In genomic region chr5:35057582-35057981, GRCm38 (mm10) we compare ENCODE assay signal across 8 mouse cellular contexts. TPM values are rescaled to one million over a fixed set of nuclear protein-coding genes. Genes with fewer than 3 reads are reported as not detected.
DNase-seq lines count a peak whose midpoint lies in the region; ATAC-seq and TF ChIP-seq lines count a peak whose summit lies in the region.

No protein-coding gene starts in this region.

- ATAC-seq in kidney, embryonic 15.5 days (replicated peaks; ENCODE audit: low FRiP score) = no peak
- peak; percentile 53 for ATAC-seq in embryonic facial prominence, embryonic 14.5 days (ENCODE audit: low read depth)
- ATAC-seq in hindbrain, embryonic 16.5 days = peak; percentile 14; the same call in 1 of the 2 replicates
- no peak for ATAC-seq in midbrain, postnatal 0 days (ENCODE audit: low FRiP score)
- no peak for ATAC-seq in erythroid progenitor cell, adult 5-6 weeks (replicated peaks; ENCODE audit: low FRiP score, poor library complexity, severe bottlenecking)

- peaks cover 13% of the 10 kb centered on the region for H3K4me1 ChIP-seq in kidney, embryonic 15.5 days
- no peaks in the 10 kb centered on the region for H3K4me1 ChIP-seq in embryonic facial prominence, embryonic 14.5 days (ENCODE audit: control insufficient read depth, insufficient read depth, low read length)
- peaks cover 15% of the 10 kb centered on the region for H3K4me1 ChIP-seq in hindbrain, embryonic 16.5 days (ENCODE audit: control insufficient read depth, insufficient read depth, low read depth, low read length)
- H3K4me1 ChIP-seq in midbrain, postnatal 0 days (ENCODE audit: insufficient read depth, low read length) = peaks cover 7% of the 10 kb centered on the region; the same call in 1 of the 2 replicates

- 38% methylated on average over 4 of the region's 4 CpGs for WGBS in kidney, embryonic 15.5 days
- whole genome bisulfite sequencing in embryonic facial prominence, embryonic 14.5 days = 12% methylated on average over 4 of the region's 4 CpGs
- 7% methylated on average over 4 of the region's 4 CpGs for WGBS in hindbrain, embryonic 16.5 days
- WGBS in midbrain, postnatal 0 days = 5% methylated on average over 4 of the region's 4 CpGs

- H3K27me3 ChIP-seq in kidney, embryonic 15.5 days = peaks cover 45% of the 10 kb centered on the region
- H3K27me3 ChIP-seq in embryonic facial prominence, embryonic 14.5 days (replicated peaks; ENCODE audit: control insufficient read depth, insufficient read depth, low read length) = peaks cover 22% of the 10 kb centered on the region
- 0 out of 2 replicates have a peak, but pooled peaks cover 3% of the 10 kb centered on the region for H3K27me3 ChIP-seq in hindbrain, embryonic 16.5 days (replicated peaks; ENCODE audit: control insufficient read depth, insufficient read depth, low read length)
- no peaks in the 10 kb centered on the region for H3K27me3 ChIP-seq in midbrain, postnatal 0 days (ENCODE audit: insufficient read depth, low read length)

- no peaks in the 10 kb centered on the region for H3K9me3 ChIP-seq in kidney, embryonic 15.5 days (replicated peaks)
- H3K9me3 ChIP-seq in embryonic facial prominence, embryonic 14.5 days (ENCODE audit: control insufficient read depth, low read length) = no peaks in the 10 kb centered on the region
- H3K9me3 ChIP-seq in hindbrain, embryonic 16.5 days (ENCODE audit: control insufficient read depth, low read length) = no peaks in the 10 kb centered on the region
- H3K9me3 ChIP-seq in midbrain, postnatal 0 days (ENCODE audit: low read length) = no peaks in the 10 kb centered on the region

- peak overlapping the region; percentile 61 for H3K4me3 ChIP-seq in kidney, embryonic 15.5 days (replicated peaks)
- peak overlapping the region; percentile 59 for H3K4me3 ChIP-seq in embryonic facial prominence, embryonic 14.5 days (ENCODE audit: low read depth, low read length)
- peak overlapping the region; percentile 63 for H3K4me3 ChIP-seq in hindbrain, embryonic 16.5 days (ENCODE audit: low read length)
- peak overlapping the region; percentile 55 for H3K4me3 ChIP-seq in midbrain, postnatal 0 days (ENCODE audit: low read depth, low read length)

- DNase-seq in kidney, postnatal 14 days = no peak
- DNase-seq in embryonic facial prominence, embryonic 14.5 days (ENCODE audit: low spot score) = peak; percentile 62
- DNase-seq in midbrain, postnatal 0 days (ENCODE audit: low spot score) = peak; percentile 44
- no peak for DNase-seq in gastrocnemius, postnatal 25 days
- DNase-seq in adrenal gland, postnatal 36 days = no peak

- no peak overlapping the region for H3K9ac ChIP-seq in kidney, embryonic 15.5 days
- H3K9ac ChIP-seq in embryonic facial prominence, embryonic 14.5 days (ENCODE audit: low read depth, low read length) = peak overlapping the region; percentile 66; the same call in 1 of the 2 replicates
- peak overlapping the region; percentile 81 for H3K9ac ChIP-seq in hindbrain, embryonic 16.5 days (ENCODE audit: low read depth, low read length)
- peak overlapping the region; percentile 84 for H3K9ac ChIP-seq in midbrain, postnatal 0 days (replicated peaks; ENCODE audit: low read length, poor library complexity, severe bottlenecking)

- H3K4me2 ChIP-seq in kidney, embryonic 15.5 days = peak overlapping the region; percentile 98
- H3K4me2 ChIP-seq in embryonic facial prominence, embryonic 14.5 days (ENCODE audit: low read depth, low read length) = peak overlapping the region; percentile 94
- peak overlapping the region; percentile 68 for H3K4me2 ChIP-seq in hindbrain, embryonic 16.5 days (ENCODE audit: low read length)
- H3K4me2 ChIP-seq in midbrain, postnatal 0 days (ENCODE audit: low read depth, low read length, poor library complexity, severe bottlenecking) = peak overlapping the region; percentile 88

- TF ChIP-seq CTCF in midbrain, postnatal 0 days (IDR thresholded peaks at IDR 0.05) = no peak

- H3K27ac ChIP-seq in kidney, embryonic 15.5 days = no peak overlapping the region
- H3K27ac ChIP-seq in embryonic facial prominence, embryonic 14.5 days (replicated peaks; ENCODE audit: low read depth, low read length) = no peak overlapping the region
- H3K27ac ChIP-seq in hindbrain, embryonic 16.5 days (ENCODE audit: low read depth, low read length) = 0 out of 2 replicates have a peak overlapping the region, but pooled peaks have one; percentile 12
- peak overlapping the region; percentile 55; the same call in 1 of the 2 replicates for H3K27ac ChIP-seq in midbrain, postnatal 0 days (ENCODE audit: low read depth, low read length)

- no peaks in the 10 kb centered on the region for H3K36me3 ChIP-seq in kidney, embryonic 15.5 days
- H3K36me3 ChIP-seq in embryonic facial prominence, embryonic 14.5 days (ENCODE audit: control insufficient read depth, insufficient read depth, low read length) = no peaks in the 10 kb centered on the region
- no peaks in the 10 kb centered on the region for H3K36me3 ChIP-seq in hindbrain, embryonic 16.5 days (ENCODE audit: control insufficient read depth, insufficient read depth, low read length)
- no peaks in the 10 kb centered on the region for H3K36me3 ChIP-seq in midbrain, postnatal 0 days (ENCODE audit: insufficient read depth, low read length)

RNA-seq across cellular contexts. Expression of gene Dok7, which starts 1.0 kb away (rescaled TPM):
- polyA plus RNA-seq in kidney, embryonic 15.5 days (2015; fragmentation: Nextera tagmentation; extraction: Ambion mirVana) = 1.1 TPM in 2 replicates
- polyA plus RNA-seq in embryonic facial prominence, embryonic 14.5 days (2014; fragmentation: Nextera tagmentation; extraction: Ambion mirVana) = 8.9 and 9.9 TPM in 2 replicates
- polyA plus RNA-seq in hindbrain, embryonic 16.5 days (2015; fragmentation: Nextera tagmentation; extraction: Ambion mirVana) = 12.0 and 12.5 TPM in 2 replicates
- total RNA-seq in midbrain, postnatal 0 days (2014; rRNA removed) = 22.1 and 25.1 TPM in 2 replicates
- 10.8 and 11.1 TPM in 2 replicates for polyA plus RNA-seq in midbrain, postnatal 0 days (2015; fragmentation: Nextera tagmentation; extraction: Ambion mirVana)
- total RNA-seq in erythroid progenitor cell, adult 5-6 weeks (2015; ENCODE audit: low replicate concordance) = not detected in 2 replicates
- total RNA-seq in erythroid progenitor cell, adult 5-6 weeks (2017; ENCODE audit: low replicate concordance) = not detected in 2 replicates
- 10 to 100 TPM; 19.9 to 29.3 TPM for total RNA-seq in gastrocnemius, postnatal 25 days (2021)
- total RNA-seq in adrenal gland, postnatal 36 days (2021) = 10 to 100 TPM; 10.6 to 20.9 TPM

RNA-seq across cellular contexts. Expression of gene Hgfac, which starts 16.3 kb away (rescaled TPM):
- 2.6 and 3.6 TPM in 2 replicates for polyA plus RNA-seq in kidney, embryonic 15.5 days (2015; fragmentation: Nextera tagmentation; extraction: Ambion mirVana)
- 0.17 and 0.49 TPM in 2 replicates for polyA plus RNA-seq in embryonic facial prominence, embryonic 14.5 days (2014; fragmentation: Nextera tagmentation; extraction: Ambion mirVana)
- 0.35 and 0.45 TPM in 2 replicates for polyA plus RNA-seq in hindbrain, embryonic 16.5 days (2015; fragmentation: Nextera tagmentation; extraction: Ambion mirVana)
- total RNA-seq in midbrain, postnatal 0 days (2014; rRNA removed) = 0.11 and 0.71 TPM in 2 replicates
- polyA plus RNA-seq in midbrain, postnatal 0 days (2015; fragmentation: Nextera tagmentation; extraction: Ambion mirVana) = 0.23 TPM in 1 of 2 replicates, not detected in the other
- total RNA-seq in erythroid progenitor cell, adult 5-6 weeks (2015; ENCODE audit: low replicate concordance) = not detected in 2 replicates
- total RNA-seq in erythroid progenitor cell, adult 5-6 weeks (2017; ENCODE audit: low replicate concordance) = not detected in 2 replicates
- under 1 TPM in 1 of 2 experiments, not detected in 1; 0.46 TPM for total RNA-seq in gastrocnemius, postnatal 25 days (2021)
- total RNA-seq in adrenal gland, postnatal 36 days (2021) = 1 to 10 TPM in 1 of 2 experiments, under 1 TPM in 1; 0.96 to 1.2 TPM

RNA-seq across cellular contexts. Expression of gene Lrpap1, which starts 48.0 kb away (rescaled TPM):
- 174 and 196 TPM in 2 replicates for polyA plus RNA-seq in kidney, embryonic 15.5 days (2015; fragmentation: Nextera tagmentation; extraction: Ambion mirVana)
- 158 and 170 TPM in 2 replicates for polyA plus RNA-seq in embryonic facial prominence, embryonic 14.5 days (2014; fragmentation: Nextera tagmentation; extraction: Ambion mirVana)
- 153 and 186 TPM in 2 replicates for polyA plus RNA-seq in hindbrain, embryonic 16.5 days (2015; fragmentation: Nextera tagmentation; extraction: Ambion mirVana)
- total RNA-seq in midbrain, postnatal 0 days (2014; rRNA removed) = 78.9 and 89.1 TPM in 2 replicates
- 177 and 189 TPM in 2 replicates for polyA plus RNA-seq in midbrain, postnatal 0 days (2015; fragmentation: Nextera tagmentation; extraction: Ambion mirVana)
- 7.1 and 8.6 TPM in 2 replicates for total RNA-seq in erythroid progenitor cell, adult 5-6 weeks (2015; ENCODE audit: low replicate concordance)
- 13.3 and 17.8 TPM in 2 replicates for total RNA-seq in erythroid progenitor cell, adult 5-6 weeks (2017; ENCODE audit: low replicate concordance)
- total RNA-seq in gastrocnemius, postnatal 25 days (2021) = 10 to 100 TPM; 22.2 to 35.2 TPM
- total RNA-seq in adrenal gland, postnatal 36 days (2021) = 100 to 1,000 TPM; 110 to 120 TPM

Comparison
In these comparisons a context has a peak if more than half of its experiments do, and no peak if none do; other contexts are left out.
1. ATAC-seq: peak in embryonic facial prominence, embryonic 14.5 days (single experiment) and hindbrain, embryonic 16.5 days (single experiment); none in kidney, embryonic 15.5 days (single experiment), midbrain, postnatal 0 days (single experiment) and erythroid progenitor cell, adult 5-6 weeks (single experiment).
2. H3K27ac ChIP-seq: peak in hindbrain, embryonic 16.5 days (single experiment) and midbrain, postnatal 0 days (single experiment); none in kidney, embryonic 15.5 days (single experiment) and embryonic facial prominence, embryonic 14.5 days (single experiment).
3. DNase-seq: peak in embryonic facial prominence, embryonic 14.5 days (single experiment) and midbrain, postnatal 0 days (single experiment); none in kidney, postnatal 14 days (single experiment), gastrocnemius, postnatal 25 days (single experiment) and adrenal gland, postnatal 36 days (0 of 2).
4. RNA of gene Dok7, which starts 1.0 kb away (total RNA-seq): 19.9 to 29.3 TPM in gastrocnemius, postnatal 25 days, 22.1 to 25.1 TPM in midbrain, postnatal 0 days and 10.6 to 20.9 TPM in adrenal gland, postnatal 36 days; not detected in erythroid progenitor cell, adult 5-6 weeks; every median in the first group is over 10 times any median in the second.
5. Peak in every context shown above with its lines, with median percentiles within 50 percentile points of each other: H3K4me2 ChIP-seq and H3K4me3 ChIP-seq.